Mouse (Mus musculus): ENCODE measurements around the gene Gli1. TPM values are rescaled to one million over a fixed set of nuclear protein-coding genes. Genes with fewer than 3 reads are reported as not detected.

Gli1 gene
- polyA plus RNA-seq, 1 experiment: 2.7 TPM

- Histone ChIP-seq H3K27me3 (ENCODE audit: control insufficient read depth, insufficient read depth, low read length) (peaks cover 7% of the 10 kb centered on the region), H3K27ac (ENCODE audit: control insufficient read depth, insufficient read depth, low read depth, low read length) (no peak overlapping the region), H3K4me3 (ENCODE audit: control insufficient read depth, low read depth, low read length) (peak overlapping the region; percentile 55), H3K36me3 (ENCODE audit: control insufficient read depth, insufficient read depth, low read length) (no peaks in the 10 kb centered on the region), H3K4me1 (ENCODE audit: control insufficient read depth, insufficient read depth, low read length) (peaks cover 30% of the 10 kb centered on the region)
- TF ChIP-seq POLR2A (IDR thresholded peaks at IDR 0.05; ENCODE audit: control insufficient read depth, low read depth, low read length) (no peak), CTCF (IDR thresholded peaks at IDR 0.05; ENCODE audit: control insufficient read depth, insufficient read depth, insufficient replicate concordance, low read depth, low read length) (no peak)
Measured at GRCm38 (mm10) chr10:127326828-127327227, 14.9 kb downstream of the Gli1 start.

DNA sequence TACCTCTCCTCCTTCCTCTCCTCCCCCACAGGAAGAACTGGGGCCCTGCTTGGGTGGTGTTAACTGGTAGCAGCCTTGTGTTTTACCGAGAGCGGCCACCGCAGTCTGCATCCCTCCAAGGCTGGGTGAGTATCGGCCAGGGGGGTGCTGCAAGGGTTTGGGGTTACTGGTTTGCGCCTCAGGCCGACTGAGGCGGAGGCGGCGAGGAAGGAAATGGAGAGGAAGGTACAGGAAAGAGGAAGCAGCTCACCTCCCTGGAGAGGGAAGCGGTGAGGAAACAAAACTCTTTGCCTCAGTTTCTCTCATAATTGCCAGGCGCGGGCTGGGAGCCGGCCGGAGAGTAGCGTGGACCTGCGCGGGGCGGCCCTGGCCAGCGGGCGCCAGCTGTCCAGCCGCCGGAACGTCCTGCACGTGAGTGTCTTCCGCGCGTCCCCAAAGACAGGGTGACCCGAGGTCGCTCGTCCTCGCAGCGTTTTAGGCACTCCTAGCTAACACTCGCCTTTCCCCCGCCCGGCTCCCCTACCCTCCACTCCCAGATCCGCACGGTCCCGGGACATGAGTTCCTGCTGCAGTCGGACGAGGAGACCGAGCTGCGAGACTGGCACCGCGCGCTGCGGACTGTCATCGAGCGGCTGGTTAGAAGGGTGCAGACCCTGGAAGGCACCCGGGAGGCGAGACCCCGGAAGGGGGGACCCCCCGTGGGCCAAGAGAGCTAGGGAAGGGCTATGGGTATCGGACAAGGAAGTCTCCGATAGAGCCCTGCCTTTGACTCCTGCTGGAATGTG is 15.6 kb downstream of the Gli1 start:
- TF ChIP-seq CTCF (IDR thresholded peaks at IDR 0.05; ENCODE audit: control insufficient read depth, insufficient read depth, insufficient replicate concordance, low read depth, low read length) (no peak), POLR2A (IDR thresholded peaks at IDR 0.05; ENCODE audit: control insufficient read depth, low read depth, low read length) (no peak)
- Histone ChIP-seq H3K36me3 (ENCODE audit: control insufficient read depth, insufficient read depth, low read length) (no peaks in the 10 kb centered on the region), H3K27ac (ENCODE audit: control insufficient read depth, insufficient read depth, low read depth, low read length) (no peak overlapping the region), H3K4me1 (ENCODE audit: control insufficient read depth, insufficient read depth, low read length) (peaks cover 30% of the 10 kb centered on the region), H3K4me3 (ENCODE audit: control insufficient read depth, low read depth, low read length) (peak overlapping the region; percentile 55), H3K27me3 (ENCODE audit: control insufficient read depth, insufficient read depth, low read length) (peaks cover 7% of the 10 kb centered on the region)

GRCm38 (mm10) chr10:127325454-127326016 is 16.2 kb downstream of the Gli1 start:
- Histone ChIP-seq H3K4me3 (ENCODE audit: control insufficient read depth, low read depth, low read length) (no peak overlapping the region), H3K4me1 (ENCODE audit: control insufficient read depth, insufficient read depth, low read length) (peaks cover 30% of the 10 kb centered on the region), H3K27ac (ENCODE audit: control insufficient read depth, insufficient read depth, low read depth, low read length) (no peak overlapping the region), H3K27me3 (ENCODE audit: control insufficient read depth, insufficient read depth, low read length) (peaks cover 7% of the 10 kb centered on the region), H3K36me3 (ENCODE audit: control insufficient read depth, insufficient read depth, low read length) (no peaks in the 10 kb centered on the region)
- TF ChIP-seq POLR2A (IDR thresholded peaks at IDR 0.05; ENCODE audit: control insufficient read depth, low read depth, low read length): no peak
- no peak; the same call in 1 of the 2 replicates for TF ChIP-seq CTCF (IDR thresholded peaks at IDR 0.05; ENCODE audit: control insufficient read depth, insufficient read depth, insufficient replicate concordance, low read depth, low read length)

DNA sequence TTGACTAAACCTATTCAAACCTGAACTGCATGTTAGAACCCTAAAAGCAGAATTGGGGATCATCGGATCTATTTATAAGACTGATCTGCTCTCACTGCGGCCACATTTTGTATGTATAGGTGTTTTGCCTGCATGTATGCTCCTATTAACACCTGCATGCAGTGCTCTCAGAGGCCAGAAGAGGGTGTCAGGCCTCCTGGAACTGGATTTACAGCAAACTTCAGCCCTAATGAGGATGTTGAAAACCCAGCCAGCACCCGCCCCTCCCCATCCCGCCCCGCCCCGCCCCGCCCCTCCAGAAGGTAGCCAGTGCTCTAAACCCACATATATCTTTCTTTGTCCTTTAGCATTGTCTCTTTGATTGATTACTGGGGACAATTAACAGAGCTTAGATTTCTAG is 17.3 kb downstream of the Gli1 start:
- Histone ChIP-seq H3K27ac (ENCODE audit: control insufficient read depth, insufficient read depth, low read depth, low read length) (no peak overlapping the region), H3K27me3 (ENCODE audit: control insufficient read depth, insufficient read depth, low read length) (peaks cover 7% of the 10 kb centered on the region), H3K4me3 (ENCODE audit: control insufficient read depth, low read depth, low read length) (no peak overlapping the region), H3K4me1 (ENCODE audit: control insufficient read depth, insufficient read depth, low read length) (peaks cover 30% of the 10 kb centered on the region), H3K36me3 (ENCODE audit: control insufficient read depth, insufficient read depth, low read length) (no peaks in the 10 kb centered on the region)
- TF ChIP-seq CTCF (IDR thresholded peaks at IDR 0.05; ENCODE audit: control insufficient read depth, insufficient read depth, insufficient replicate concordance, low read depth, low read length) (no peak), POLR2A (IDR thresholded peaks at IDR 0.05; ENCODE audit: control insufficient read depth, low read depth, low read length) (no peak)

DNA sequence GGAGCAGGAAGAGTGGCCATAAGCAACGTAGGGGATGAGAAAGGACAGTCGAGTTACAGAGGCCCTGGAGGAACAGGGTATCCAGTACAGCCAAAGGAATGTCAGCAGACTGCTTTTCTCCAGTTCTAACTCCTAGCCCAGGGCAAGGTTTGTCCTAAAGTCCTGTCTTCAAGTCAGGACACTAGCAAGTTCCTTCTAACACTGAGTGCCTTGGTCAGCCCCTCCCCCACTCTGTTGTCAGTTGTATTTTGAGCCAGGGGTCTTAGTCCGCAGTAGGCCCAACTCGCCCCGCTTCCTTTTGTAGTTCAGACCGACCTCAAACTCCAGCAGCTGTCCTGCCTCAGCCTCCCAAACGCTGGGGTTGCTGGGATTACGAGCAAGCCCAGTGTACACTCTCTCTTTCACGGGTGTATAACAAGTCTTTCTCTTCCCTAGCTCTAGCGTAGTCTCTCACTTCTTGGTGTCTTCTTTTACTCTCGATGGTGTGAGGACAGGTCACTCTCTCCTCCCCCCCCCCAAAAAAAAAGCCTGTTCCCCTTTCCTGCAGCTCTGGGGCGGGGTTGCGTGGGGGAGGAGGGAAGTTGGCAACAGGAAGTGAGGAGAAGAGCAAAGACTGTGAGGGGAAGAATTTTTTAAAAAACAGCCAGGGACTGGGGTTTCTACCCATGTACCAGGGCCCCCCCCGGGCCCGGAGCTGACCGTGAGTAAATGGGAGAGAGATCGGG is 18.5 kb downstream of the Gli1 start:
- H3K27ac ChIP-seq (ENCODE audit: control insufficient read depth, insufficient read depth, low read depth, low read length): no peak overlapping the region
- no peaks in the 10 kb centered on the region for H3K36me3 ChIP-seq (ENCODE audit: control insufficient read depth, insufficient read depth, low read length)
- TF ChIP-seq CTCF (IDR thresholded peaks at IDR 0.05; ENCODE audit: control insufficient read depth, insufficient read depth, insufficient replicate concordance, low read depth, low read length) (no peak), POLR2A (IDR thresholded peaks at IDR 0.05; ENCODE audit: control insufficient read depth, low read depth, low read length) (no peak)
- H3K4me3 ChIP-seq (ENCODE audit: control insufficient read depth, low read depth, low read length): no peak overlapping the region; the same call in 1 of the 2 replicates
- peaks cover 30% of the 10 kb centered on the region for H3K4me1 ChIP-seq (ENCODE audit: control insufficient read depth, insufficient read depth, low read length)
- peaks cover 7% of the 10 kb centered on the region for H3K27me3 ChIP-seq (ENCODE audit: control insufficient read depth, insufficient read depth, low read length)

DNA sequence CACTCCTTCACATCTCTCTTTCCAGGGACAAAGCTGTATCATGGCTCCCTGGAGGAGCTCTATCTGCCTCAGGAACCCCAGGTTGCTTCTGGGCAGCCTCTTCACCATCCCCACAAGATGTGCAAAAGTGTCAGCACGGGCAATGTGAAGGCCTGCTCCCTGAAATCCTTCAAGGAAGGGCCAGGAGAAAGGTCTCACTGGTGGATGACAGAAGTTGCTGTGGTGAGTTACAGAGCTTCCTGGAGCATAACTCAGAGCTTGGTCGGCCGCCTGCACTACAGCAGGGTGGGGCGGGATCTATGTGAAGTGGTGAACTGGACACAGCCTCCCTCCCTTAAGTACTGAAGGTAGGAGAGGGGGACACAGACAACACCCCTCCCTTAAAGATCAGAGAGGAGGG is 19.1 kb downstream of the Gli1 start:
- Histone ChIP-seq H3K27me3 (ENCODE audit: control insufficient read depth, insufficient read depth, low read length) (peaks cover 7% of the 10 kb centered on the region), H3K27ac (ENCODE audit: control insufficient read depth, insufficient read depth, low read depth, low read length) (no peak overlapping the region)
- TF ChIP-seq CTCF (IDR thresholded peaks at IDR 0.05; ENCODE audit: control insufficient read depth, insufficient read depth, insufficient replicate concordance, low read depth, low read length) (no peak), POLR2A (IDR thresholded peaks at IDR 0.05; ENCODE audit: control insufficient read depth, low read depth, low read length) (no peak)

DNA sequence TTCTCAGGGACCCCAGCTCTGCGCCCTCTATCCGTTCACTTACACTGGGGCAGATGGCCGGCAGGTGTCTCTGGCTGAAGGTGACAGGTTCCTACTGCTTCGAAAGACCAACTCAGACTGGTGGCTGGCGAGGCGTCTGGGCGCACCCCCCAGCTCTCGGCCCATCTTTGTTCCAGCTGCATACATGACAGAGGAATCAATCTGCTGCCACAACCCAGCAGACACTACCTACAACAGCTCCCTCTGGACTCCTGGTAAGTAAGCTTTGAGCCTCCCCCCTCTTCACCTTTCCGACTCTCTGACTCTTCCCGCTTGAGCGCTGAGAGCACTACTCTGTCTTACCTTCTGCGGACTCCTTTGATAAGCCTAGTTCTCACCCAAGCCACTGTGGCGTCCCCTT is 19.6 kb downstream of the Gli1 start:
- H3K36me3 ChIP-seq (ENCODE audit: control insufficient read depth, insufficient read depth, low read length): no peaks in the 10 kb centered on the region
- peaks cover 26% of the 10 kb centered on the region for H3K4me1 ChIP-seq (ENCODE audit: control insufficient read depth, insufficient read depth, low read length)
- H3K4me3 ChIP-seq (ENCODE audit: control insufficient read depth, low read depth, low read length): no peak overlapping the region
- H3K27ac ChIP-seq (ENCODE audit: control insufficient read depth, insufficient read depth, low read depth, low read length): no peak overlapping the region
- TF ChIP-seq CTCF (IDR thresholded peaks at IDR 0.05; ENCODE audit: control insufficient read depth, insufficient read depth, insufficient replicate concordance, low read depth, low read length) (no peak), POLR2A (IDR thresholded peaks at IDR 0.05; ENCODE audit: control insufficient read depth, low read depth, low read length) (no peak)
- H3K27me3 ChIP-seq (ENCODE audit: control insufficient read depth, insufficient read depth, low read length): peaks cover 4% of the 10 kb centered on the region; the same call in 1 of the 2 replicates

More for the DNA sequence above, 19.1 kb downstream of the Gli1 start:
- no peaks in the 10 kb centered on the region for H3K36me3 ChIP-seq (ENCODE audit: control insufficient read depth, insufficient read depth, low read length)
- peaks cover 29% of the 10 kb centered on the region for H3K4me1 ChIP-seq (ENCODE audit: control insufficient read depth, insufficient read depth, low read length)
- no peak overlapping the region for H3K4me3 ChIP-seq (ENCODE audit: control insufficient read depth, low read depth, low read length)

Measured in testis, adult 2 months (tissue).